Mouse (Mus musculus) kidney, embryonic 14.5 days (tissue): ENCODE measurements around the gene Gm28308. TPM values are rescaled to one million over a fixed set of nuclear protein-coding genes. Genes with fewer than 3 reads are reported as not detected.

Experiments
- ATAC-seq: fragments of 200-750 bp; cut with Nextera tagmentation; 2 replicates; pipeline ENCODE4 v1.8.0; 2017; ENCODE audit warnings: moderate number of reproducible peaks, mild to moderate bottlenecking, moderate TSS enrichment, moderate library complexity; ENCODE audit not compliant: low FRiP score, low TSS enrichment
- H3K27ac ChIP-seq: fragments of 300-500 bp; sonication (generic); 2 replicates; pipeline ENCODE4 v1.5.1; 2014; ENCODE audit warnings: low read depth, mild to moderate bottlenecking, low read length, moderate library complexity, mixed read lengths
- H3K27me3 ChIP-seq: fragments of 300-500 bp; sonication (generic); 2 replicates; pipeline ENCODE4 v1.6.1; 2014; ENCODE audit warnings: mild to moderate bottlenecking, low read length; ENCODE audit not compliant: control insufficient read depth, insufficient read depth
- H3K36me3 ChIP-seq: fragments of 300-500 bp; sonication (generic); 2 replicates; pipeline ENCODE4 v1.6.1; 2014; ENCODE audit warnings: low read length, mixed read lengths; ENCODE audit not compliant: control insufficient read depth, insufficient read depth
- H3K4me1 ChIP-seq: fragments of 300-500 bp; sonication (generic); 2 replicates; pipeline ENCODE4 v1.6.1; 2014; ENCODE audit warnings: low read length, mixed read lengths; ENCODE audit not compliant: control insufficient read depth, insufficient read depth
- H3K4me2 ChIP-seq: fragments of 300-500 bp; sonication (generic); replicated peaks from 2 replicates; pipeline ENCODE4 v1.6.1; 2014; ENCODE audit warnings: low read depth, mild to moderate bottlenecking, low read length
- H3K4me3 ChIP-seq: fragments of 300-500 bp; sonication (generic); 2 replicates; pipeline ENCODE4 v1.5.1; 2014; ENCODE audit warnings: mild to moderate bottlenecking, low read length
- H3K9ac ChIP-seq: fragments of 300-500 bp; sonication (generic); 2 replicates; pipeline ENCODE4 v1.6.1; 2014; ENCODE audit warnings: low read depth, mild to moderate bottlenecking, low read length, moderate library complexity
- H3K9me3 ChIP-seq: fragments of 300-500 bp; sonication (generic); 2 replicates; pipeline ENCODE4 v1.6.1; 2016; ENCODE audit warnings: low read length; ENCODE audit not compliant: control insufficient read depth
- WGBS: fragments of 180-500 bp; shearing (Covaris S2); extraction: QIAGEN DNeasy Blood & Tissue Kit; methylation state at CpG from one replicate; pipeline ENCODE4 v1.1.7; 2014; 5-methylcytosine and 5-hydroxymethylcytosine counted together
- polyA plus RNA-seq: library from polyadenylated mRNA; unstranded; fragments of >200 nt; fragmentation: Nextera tagmentation; extraction: Ambion mirVana; gene quantifications from 2 replicates; pipeline ENCODE4 v1.2.1, GENCODE M21; 2014

Gm28308 gene
- polyA plus RNA-seq, 1 experiment from 2014 or later, result not detected

DNA sequence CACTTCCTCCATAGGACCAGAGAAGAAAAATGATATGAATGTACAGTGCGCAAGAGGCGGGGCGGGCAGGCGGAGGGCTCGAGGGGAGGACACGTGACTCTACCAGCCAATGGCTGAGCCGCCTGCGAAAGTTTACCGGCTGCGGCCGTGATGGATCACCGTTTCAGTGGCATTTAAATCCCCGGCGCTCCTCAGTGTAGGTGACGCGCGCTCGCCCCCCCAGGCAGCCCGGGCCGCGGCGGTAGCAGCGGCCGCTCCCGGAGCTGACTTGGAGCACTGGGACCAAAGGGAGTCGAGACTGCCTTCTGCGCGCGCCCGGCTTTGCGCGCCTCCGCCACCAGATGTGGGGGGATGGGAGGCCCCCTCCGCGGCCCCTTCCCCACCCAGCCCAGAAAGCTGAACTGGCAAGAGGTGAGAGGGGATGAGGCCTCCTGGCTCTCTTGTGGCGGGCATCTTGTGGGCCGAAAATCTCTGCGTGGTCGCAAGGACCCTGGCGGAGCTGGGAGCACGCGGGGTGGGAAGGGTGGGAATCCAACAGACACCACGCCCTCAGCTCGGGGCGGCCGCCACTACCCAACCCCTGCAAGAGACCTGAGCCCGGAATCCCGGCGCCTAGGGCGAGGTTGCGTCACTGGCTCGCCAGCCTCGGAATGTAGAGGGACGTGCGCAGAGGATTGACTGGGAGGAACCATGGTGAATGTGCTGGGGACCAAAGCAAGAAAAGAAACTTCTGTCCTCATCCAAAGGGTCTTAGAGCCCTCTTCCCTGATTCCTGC is 54.7 kb downstream of the Gm28308 start, which contains the start of gene Hoxa1:
Hoxa1 (minus strand) TSS at position 42 of the 776 bp plus-strand sequence.
- H3K9ac ChIP-seq, result peak within 1 kb of the TSS; percentile 71
- under 1% methylated on average over 55 of the region's 55 CpGs for WGBS

DNA sequence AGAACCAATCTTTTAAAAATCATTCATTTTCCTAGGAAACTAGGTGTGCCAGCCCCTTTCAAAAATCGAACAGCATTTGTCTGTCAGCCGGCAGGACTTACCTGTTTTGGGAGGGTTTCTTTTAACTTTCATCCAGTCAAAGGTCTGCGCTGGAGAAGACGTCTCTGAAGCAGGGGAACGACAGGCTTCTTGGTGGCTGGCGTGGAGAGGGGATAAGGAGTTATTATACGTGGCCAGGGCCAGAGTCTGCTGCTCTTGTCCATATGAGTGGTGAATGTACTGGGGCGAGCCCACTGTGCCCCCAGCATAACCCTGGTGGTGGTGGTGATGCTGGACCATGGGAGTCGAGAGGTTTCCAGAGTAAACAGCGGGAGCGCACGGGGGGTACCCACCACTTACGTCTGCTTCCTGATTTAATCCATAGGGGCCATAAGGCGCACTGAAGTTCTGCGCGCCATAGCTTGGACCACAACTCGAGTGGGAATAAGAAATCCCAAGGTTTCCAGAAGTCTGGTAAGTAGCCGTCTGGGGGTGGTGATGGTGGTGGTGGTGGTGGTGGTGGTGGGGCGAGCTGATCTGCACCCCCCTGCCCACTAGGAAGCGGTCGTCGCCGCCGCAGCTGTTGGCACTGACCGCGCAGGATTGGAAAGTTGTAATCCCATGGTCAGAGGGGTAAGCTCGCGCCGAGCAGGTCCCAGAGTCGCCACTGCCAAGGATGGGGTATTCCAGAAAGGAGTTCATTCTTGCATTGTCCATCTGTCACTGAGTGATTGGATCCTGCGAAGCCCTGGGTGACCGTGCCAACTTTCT is 55.5 kb downstream of the Gm28308 start:
- Histone ChIP-seq H3K4me1 (peaks cover 33% of the 10 kb centered on the region), H3K27me3 (peaks cover 38% of the 10 kb centered on the region), H3K36me3 (no peaks in the 10 kb centered on the region), H3K27ac (no peak overlapping the region), H3K9me3 (no peaks in the 10 kb centered on the region), H3K4me3 (peak overlapping the region; percentile 66), H3K4me2 (peak overlapping the region; percentile 82), H3K9ac (peak overlapping the region; percentile 23; the same call in 1 of the 2 replicates)
- WGBS, result under 1% methylated on average over 32 of the region's 32 CpGs
- ATAC-seq, result peak; percentile 0; the same call in 1 of the 2 replicates

More for the DNA sequence above, 54.7 kb downstream of the Gm28308 start, which contains the start of gene Hoxa1:
- ATAC-seq, result peak; percentile 74
- Histone ChIP-seq H3K4me2 (peak within 1 kb of the TSS; percentile 82), H3K4me1 (peaks cover 40% of the 10 kb centered on the region), H3K27ac (peak within 1 kb of the TSS; percentile 83), H3K36me3 (no peaks in the 10 kb centered on the region), H3K4me3 (peak within 1 kb of the TSS; percentile 66), H3K27me3 (peaks cover 35% of the 10 kb centered on the region), H3K9me3 (no peaks in the 10 kb centered on the region)

DNA sequence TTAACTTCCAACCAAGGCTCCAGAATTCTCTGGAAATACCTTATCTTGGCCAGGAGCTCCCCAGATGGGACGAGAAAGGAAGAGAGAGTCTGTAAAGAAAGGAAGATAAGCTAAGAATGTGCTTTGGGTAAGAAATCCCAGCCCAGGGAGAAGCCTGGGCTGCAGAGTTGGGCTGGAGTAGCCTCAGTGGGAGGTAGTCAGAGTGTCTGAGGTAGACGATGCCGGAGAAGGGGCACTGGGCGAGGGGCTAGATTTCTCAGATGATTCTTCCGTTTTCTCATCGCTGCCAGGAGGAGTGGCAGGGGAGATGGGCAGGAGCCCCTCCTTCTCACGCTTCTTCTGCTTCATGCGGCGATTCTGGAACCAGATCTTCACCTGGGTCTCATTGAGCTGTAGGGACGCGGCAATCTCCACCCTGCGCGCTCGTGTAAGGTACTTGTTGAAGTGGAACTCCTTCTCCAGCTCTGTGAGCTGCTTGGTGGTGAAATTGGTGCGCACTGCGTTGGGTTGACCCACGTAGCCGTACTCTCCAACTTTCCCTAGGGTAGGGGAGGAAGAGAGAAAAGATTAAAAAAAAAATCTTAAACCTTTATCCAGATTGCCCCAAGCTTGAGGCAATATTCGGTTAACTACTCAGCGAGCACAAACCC is 56.5 kb downstream of the Gm28308 start:
- 12% methylated on average over 20 of the region's 20 CpGs for WGBS
- Histone ChIP-seq H3K4me3 (peak overlapping the region; percentile 7; the same call in 1 of the 2 replicates), H3K27ac (no peak overlapping the region), H3K4me2 (peak overlapping the region; percentile 15), H3K9me3 (no peaks in the 10 kb centered on the region), H3K27me3 (peaks cover 48% of the 10 kb centered on the region), H3K36me3 (no peaks in the 10 kb centered on the region), H3K4me1 (peaks cover 24% of the 10 kb centered on the region), H3K9ac (no peak overlapping the region)
- ATAC-seq, result no peak

DNA sequence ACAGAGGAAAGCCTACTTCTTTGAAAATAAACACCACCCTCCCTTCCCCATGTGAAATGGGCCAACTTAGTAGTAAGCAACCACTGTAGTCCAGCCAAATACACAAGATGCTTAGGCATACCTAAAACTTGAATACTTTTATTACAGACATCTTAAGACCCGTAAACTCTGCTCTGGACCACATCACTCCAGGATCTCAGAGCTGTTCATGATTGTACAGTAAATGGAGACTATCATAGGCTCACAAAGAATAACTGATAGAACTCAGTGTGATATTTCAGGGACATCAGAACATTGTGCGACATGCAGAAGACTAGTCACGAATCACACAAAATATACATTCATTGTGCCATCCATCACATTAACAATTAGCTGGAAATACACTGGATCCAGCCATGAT is 57.7 kb downstream of the Gm28308 start:
- Histone ChIP-seq H3K4me3 (no peak overlapping the region), H3K27me3 (peaks cover 51% of the 10 kb centered on the region), H3K27ac (no peak overlapping the region), H3K9me3 (no peaks in the 10 kb centered on the region), H3K36me3 (no peaks in the 10 kb centered on the region), H3K4me1 (peaks cover 19% of the 10 kb centered on the region), H3K9ac (no peak overlapping the region), H3K4me2 (no peak overlapping the region)
- WGBS, result 69% methylated on average over 3 of the region's 3 CpGs
- ATAC-seq, result no peak

DNA sequence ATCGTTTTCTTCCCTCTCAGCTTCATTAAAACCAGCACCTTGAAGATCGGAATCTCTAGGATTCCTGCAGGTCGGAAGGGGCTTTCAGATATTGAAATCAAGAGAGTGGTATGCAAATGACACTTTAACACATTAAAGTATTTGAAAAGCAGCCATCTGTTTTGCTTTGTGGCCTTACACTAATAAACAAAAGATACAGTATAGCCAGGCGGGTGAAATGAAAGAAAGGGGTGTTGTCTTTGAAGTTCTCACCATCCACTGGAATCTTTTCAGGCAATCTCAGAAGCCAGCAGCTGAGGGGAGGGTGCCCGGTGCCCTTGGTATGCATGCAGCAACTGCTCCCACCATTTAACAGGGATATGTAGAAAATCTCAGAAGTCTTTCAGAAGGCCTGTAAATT is 59.1 kb downstream of the Gm28308 start:
- no peak for ATAC-seq
- H3K4me3 ChIP-seq, result no peak overlapping the region
- peaks cover 5% of the 10 kb centered on the region for H3K4me1 ChIP-seq
- WGBS, result 44% methylated on average over 5 of the region's 5 CpGs
- no peak overlapping the region for H3K9ac ChIP-seq
- H3K4me2 ChIP-seq, result no peak overlapping the region
- peaks cover 56% of the 10 kb centered on the region for H3K27me3 ChIP-seq
- no peaks in the 10 kb centered on the region for H3K9me3 ChIP-seq
- no peaks in the 10 kb centered on the region for H3K36me3 ChIP-seq
- H3K27ac ChIP-seq, result no peak overlapping the region

DNA sequence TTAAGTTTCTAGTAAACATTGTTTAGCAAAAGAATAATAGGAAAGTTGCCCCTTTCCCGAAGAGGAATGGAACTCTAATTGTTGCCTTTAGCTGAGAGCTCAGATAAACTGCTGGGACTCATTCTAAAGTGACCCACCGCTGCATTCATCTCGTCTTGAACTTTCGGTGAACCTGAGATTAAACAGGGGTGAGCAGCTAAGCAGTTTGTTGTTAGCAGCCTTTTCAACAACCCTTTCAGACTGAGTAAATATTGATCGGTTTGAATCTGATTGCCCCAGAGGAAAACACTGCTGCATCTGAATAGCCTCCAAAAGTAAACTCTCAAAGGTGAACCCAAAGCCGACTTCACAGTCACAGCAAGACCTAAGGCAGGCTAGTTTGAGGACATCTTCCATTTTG is 59.9 kb downstream of the Gm28308 start:
- Histone ChIP-seq H3K4me1 (peaks cover 3% of the 10 kb centered on the region; the same call in 1 of the 2 replicates), H3K9me3 (no peaks in the 10 kb centered on the region), H3K27me3 (peaks cover 56% of the 10 kb centered on the region), H3K4me3 (no peak overlapping the region), H3K36me3 (no peaks in the 10 kb centered on the region), H3K4me2 (no peak overlapping the region), H3K27ac (no peak overlapping the region), H3K9ac (no peak overlapping the region)
- ATAC-seq, result no peak
- WGBS, result 11% methylated on average over 6 of the region's 6 CpGs

DNA sequence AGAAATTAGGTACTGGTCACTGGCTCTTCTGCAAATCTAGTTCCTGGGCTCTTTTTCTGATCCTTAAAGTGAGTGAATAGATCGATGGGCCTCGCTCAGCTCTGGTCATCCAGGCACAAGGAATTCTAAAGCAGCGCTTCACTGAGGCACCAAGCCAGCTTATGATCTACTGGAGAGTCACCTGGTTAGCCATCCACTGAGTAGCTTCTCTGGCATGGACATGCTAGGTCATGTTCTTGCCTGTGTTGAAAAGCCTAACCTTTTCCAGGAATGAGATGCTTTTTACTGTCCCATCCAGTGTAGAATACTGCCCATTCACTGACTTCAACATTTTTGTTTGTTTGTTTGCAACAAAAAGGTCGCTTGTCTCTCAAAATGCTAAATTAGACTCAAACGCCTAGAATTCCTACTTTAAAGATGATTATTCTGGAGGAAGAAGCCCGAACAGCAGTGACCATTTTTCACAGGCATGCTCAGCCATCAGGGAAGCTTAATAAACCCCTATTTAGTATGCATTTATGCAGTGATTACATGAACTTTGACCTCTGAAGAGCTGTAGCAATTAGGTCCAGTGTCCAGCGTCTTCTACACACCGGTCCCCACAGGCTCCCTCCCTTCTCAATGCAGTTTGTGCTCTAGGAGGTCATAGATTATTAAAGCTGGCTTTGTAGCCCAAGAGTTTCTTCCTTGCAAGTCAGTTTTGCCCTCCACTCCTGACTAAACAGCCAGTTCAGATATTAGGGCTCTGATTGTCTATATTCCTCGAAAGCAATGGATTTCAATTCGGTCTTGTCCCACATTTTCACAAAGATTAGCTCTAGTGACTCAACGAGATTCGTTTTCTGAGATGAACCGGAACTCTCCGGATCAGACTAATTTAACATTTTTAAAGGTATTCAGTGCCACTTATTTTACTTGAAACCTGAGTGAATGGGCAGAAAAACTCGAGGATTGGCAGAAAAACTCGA is 60.6 kb downstream of the Gm28308 start:
- no peak overlapping the region for H3K4me3 ChIP-seq
- H3K4me1 ChIP-seq, result peaks cover 3% of the 10 kb centered on the region; the same call in 1 of the 2 replicates
- no peak overlapping the region for H3K27ac ChIP-seq
- 32% methylated on average over 16 of the region's 16 CpGs for WGBS
- H3K36me3 ChIP-seq, result no peaks in the 10 kb centered on the region
- H3K4me2 ChIP-seq, result no peak overlapping the region
- ATAC-seq, result no peak
- H3K9ac ChIP-seq, result no peak overlapping the region
- no peaks in the 10 kb centered on the region for H3K9me3 ChIP-seq
- peaks cover 53% of the 10 kb centered on the region for H3K27me3 ChIP-seq

DNA sequence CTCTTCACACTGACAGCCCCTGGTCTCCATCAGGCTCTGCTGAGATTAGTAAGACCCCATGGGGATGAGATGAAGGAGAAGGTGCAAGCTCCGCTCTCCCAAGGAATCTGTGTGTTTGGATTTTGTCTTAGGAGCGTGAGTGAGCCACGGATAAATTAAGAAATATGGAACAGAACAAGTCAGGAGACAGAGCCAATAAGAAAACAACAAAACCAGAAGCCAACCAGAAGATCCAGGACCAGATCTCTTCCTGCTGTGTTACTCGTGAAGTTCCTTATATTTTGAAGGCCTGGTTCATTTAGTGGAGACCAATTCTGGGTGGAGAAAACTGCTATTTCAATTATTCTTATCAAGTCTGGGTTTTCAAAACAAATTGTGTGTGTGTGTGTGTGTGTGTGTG is 61.6 kb downstream of the Gm28308 start:
- peaks cover 3% of the 10 kb centered on the region; the same call in 1 of the 2 replicates for H3K4me1 ChIP-seq
- WGBS, result 59% methylated on average over 4 of the region's 4 CpGs
- H3K27ac ChIP-seq, result no peak overlapping the region
- no peak overlapping the region for H3K9ac ChIP-seq
- no peak overlapping the region for H3K4me2 ChIP-seq
- no peaks in the 10 kb centered on the region for H3K9me3 ChIP-seq
- H3K4me3 ChIP-seq, result no peak overlapping the region
- no peaks in the 10 kb centered on the region for H3K36me3 ChIP-seq
- ATAC-seq, result no peak
- peaks cover 48% of the 10 kb centered on the region for H3K27me3 ChIP-seq
